Mouse (Mus musculus): ENCODE measurements around the gene Ugt1a5.
A peak's percentile ranks its signal among the peaks of the same experiment; 100 is the strongest.

The Ugt1a5 gene

DNA sequence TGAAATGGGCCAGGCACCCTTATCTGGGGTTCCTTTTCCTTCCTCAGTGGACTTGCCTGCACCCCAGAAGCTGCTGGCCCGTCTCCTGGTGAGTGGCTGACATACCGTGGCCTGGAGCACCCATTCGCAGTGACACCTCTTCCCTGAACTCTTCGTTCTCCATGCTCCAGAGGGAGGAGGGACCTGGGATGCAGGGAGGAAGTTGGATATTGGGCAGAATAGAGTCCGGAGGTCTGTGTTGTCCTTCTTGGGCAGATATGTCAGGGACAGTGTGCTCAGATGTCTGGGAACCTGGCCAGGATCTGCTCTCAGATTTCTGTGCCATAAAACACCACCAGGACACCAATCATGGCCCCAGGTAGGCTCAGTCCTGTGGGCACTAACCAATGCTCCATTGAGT, 74.3 kb downstream of the Ugt1a5 start:
- DNase-seq (ENCODE audit: low spot score) = no peak

DNA sequence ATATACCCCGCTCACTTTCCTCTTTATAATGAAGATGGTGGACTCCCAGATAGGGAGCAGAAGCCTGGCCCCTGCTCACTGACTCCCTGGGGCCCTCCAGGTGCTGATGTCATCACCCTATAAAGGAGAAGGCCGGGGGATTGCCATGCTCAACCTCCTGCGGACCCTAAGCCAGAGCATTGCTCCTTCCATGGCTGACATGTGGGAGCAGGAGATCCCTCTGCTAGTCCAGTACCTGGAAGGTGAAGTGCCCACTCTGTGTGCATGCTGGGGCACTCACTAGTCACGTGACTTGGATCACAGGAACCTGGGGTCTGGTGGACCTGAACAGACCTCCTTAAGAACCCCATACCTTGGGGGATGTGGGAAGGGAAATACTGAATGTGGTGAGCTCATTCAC, 74.8 kb downstream of the Ugt1a5 start:
- no peak for DNase-seq (ENCODE audit: low spot score)

DNA sequence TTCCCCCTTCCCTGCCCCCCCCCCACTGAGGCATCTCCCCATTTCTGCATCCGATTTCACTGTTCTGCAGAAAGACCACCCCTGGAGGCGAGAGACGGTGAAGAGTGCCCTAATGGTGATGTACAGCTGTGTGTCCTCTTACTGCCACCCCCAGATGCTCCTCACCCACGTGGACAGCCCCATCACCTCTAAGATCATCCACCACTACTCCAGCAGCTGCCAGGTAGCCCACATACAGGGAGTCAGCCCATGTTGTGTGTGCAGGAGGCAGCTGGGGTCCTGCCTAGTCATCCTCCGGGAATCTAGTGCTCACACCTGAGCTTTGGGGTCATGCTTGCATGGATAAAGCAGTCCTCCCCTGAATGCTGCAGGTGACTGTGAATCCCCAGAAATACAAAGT, 78.0 kb downstream of the Ugt1a5 start:
- no peak for DNase-seq (ENCODE audit: low spot score)

DNA sequence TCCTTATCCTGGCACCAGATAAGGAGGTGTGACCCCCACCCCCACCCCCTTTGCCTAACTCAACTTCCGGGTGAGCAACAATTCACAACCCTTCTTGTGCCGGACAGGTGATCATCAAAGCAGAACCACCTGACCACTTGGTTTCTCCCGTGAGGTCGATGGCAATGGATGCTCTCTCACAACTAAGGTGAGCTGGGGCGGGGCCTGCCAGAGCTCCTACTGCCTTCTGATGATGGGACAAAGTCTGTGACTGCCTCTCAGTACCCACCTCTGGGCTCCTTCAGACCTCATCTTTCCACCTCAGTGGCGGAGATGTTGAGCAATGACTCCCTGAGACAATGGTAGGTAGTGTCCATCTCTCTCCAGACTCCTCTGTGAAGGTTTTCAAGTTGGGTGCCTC, 80.1 kb downstream of the Ugt1a5 start:
- DNase-seq (ENCODE audit: low spot score) = no peak

DNA sequence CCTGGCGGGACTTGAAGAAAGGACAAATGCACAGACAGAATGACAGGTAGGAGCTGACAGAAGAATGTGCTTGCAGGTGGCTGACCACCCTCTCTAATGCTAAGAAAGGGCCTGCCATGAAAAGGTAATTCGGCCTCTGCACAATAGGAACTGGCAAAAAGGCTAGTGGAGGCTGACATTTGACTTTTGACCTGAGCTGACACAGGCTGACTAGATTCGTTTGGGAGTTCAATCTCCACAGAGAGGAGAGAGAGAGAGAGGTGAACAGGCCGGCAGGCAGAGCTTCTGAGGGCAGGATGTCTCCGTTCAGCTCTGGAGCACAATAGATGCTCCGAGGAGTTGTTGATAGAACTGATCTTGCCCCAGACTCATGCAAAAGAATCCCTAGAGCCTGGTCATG, 80.6 kb downstream of the Ugt1a5 start:
- no peak for DNase-seq (ENCODE audit: low spot score)

DNA sequence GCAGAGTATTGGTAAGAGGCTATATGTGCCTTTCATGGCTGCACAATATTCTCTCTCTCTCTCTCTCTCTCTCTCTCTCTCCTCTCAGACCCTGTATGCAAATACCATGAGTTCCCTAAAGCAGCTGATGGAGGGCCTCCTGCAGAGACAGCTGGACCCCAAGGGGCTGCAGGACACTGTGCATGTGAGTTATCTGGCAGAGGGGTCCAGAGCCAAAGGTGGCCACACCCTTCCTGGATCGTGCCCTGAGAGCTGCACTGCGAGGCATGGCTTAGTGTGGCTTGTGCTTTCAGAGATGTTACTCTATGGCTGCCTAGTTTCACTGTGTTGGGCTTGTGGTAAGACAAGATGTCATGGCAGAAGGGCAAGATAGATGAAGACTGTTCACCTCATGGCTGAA, 81.8 kb downstream of the Ugt1a5 start:
- no peak for DNase-seq (ENCODE audit: low spot score)

DNA sequence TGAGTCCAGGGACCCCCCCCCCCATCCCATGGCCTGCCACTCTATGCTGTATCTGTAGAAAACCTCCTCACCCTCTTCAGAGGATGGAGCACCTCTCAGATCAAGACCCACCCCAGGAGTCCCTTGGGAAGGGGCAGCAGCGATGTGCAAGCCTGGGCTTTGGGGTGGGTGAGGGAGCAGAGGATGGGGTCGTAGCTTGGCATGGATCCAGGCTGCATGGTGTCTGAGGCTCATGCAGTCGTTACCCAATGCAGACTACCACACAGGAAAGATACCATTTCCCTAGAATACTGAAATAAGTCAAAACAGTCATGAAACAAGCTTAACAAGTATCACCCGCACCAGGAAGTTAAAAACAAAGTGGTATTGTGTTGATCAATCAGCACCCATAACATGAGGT, 82.8 kb downstream of the Ugt1a5 start:
- DNase-seq (ENCODE audit: low spot score) = no peak

DNA sequence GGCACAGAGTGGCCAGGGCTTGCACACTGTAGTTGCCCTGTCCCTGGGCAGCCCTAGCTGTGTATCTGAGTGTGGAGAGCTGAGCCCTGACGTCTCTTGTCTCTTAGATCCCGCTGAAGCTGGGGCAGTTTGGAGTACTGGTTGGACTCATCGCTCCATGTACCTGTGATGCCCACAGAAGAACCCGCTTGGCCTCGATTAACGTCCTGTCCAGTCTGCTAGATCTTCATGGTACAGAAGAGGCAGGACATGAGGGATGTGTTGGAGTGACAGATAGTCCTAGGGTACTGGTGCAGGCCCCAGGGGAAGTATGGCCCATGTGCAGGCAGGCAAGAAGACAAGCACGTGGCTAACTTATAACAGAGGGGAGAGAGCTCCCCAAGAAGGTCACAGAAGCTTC, 83.8 kb downstream of the Ugt1a5 start:
- DNase-seq (ENCODE audit: low spot score) = no peak

DNA sequence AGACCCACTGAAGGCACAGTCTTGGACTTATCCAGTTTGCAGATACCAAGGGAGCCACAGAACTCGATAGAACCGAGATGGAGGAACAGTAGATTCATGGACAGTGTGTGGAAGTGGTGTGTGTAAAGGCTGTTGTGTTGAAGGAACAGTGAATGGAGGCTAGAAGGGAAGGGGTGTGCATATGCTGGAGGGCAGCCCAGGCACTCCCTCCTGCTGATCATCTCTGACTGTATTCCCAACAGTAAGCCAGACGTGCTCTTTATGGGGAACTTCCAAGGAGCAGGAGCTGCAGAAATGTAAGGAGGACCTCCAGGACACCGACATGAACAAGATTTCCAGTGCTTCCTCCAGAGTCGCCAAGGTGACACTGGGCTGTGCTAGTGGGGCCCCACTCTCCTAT, 84.2 kb downstream of the Ugt1a5 start:
- DNase-seq (ENCODE audit: low spot score) = no peak

DNA sequence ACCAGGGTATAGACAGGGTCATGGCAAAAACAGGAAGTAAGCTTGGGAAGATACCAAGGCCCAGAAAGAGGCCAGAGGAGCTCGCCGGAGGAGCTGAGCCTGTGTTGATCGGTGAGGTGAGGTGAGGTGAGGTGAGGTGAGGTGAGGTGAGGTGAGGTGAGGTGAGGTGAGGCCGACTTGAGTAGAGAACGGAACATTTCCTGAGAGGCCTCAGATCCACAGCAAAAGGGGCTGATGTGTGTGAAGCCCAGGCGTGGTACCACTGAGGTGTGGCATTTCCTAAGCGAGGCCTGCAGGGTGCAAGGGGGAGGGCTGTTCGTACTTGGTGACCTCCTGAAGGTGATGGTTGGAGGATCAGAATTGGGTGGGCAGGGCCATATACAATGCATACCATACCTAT, 87.3 kb downstream of the Ugt1a5 start:
- no peak for DNase-seq (ENCODE audit: low spot score)

DNA sequence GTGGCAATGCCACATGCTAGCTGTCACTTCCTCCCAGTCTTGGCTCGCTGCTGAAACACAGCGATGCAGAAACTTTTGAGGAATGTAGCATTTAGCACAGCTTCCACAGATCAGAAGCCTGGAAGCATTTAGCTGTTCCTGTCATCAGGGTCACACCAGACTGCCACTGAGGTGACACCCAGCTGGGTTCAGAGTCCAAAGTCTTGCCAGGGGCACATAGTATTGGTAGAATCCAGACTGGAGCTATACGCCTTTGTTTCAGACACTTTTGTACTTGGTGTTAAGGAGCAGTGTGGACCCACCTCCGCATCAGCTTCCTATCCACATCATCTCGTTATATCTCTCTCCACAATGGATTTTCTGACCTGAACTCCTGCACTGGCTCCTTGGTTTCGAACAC, 87.7 kb downstream of the Ugt1a5 start:
- DNase-seq (ENCODE audit: low spot score) = no peak

DNA sequence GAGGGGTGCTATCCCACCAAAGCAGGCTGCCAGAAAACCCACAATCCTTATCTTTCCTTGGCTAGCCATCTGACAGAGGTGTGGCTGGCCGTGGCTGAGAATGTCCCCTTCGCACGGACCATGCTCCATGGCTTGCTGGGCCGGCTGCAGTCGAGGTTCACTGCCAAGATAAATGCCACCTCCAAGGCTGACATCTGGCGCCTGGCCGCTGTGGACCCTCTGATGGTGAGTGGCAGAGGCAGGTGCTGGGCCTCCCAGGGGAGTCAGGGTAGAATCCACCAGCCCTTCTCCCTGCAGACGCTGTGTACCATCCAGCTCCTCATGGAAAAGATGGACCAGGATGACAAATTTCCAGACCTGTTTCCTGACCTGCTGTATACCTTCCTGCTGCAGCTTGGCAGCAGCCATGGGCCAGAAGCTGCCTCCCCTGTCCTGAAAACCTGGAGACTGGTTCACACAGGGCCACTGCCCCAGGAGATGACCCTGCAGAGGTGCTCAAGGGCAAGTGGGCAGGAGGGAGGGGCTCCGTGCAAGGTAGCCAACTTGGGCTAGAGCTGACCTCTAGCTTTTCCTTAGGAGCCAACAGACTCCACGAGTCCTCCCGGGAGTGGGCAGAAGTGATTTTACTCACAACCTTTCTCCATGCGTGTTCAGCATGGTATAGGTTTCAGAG, 89.1 kb downstream of the Ugt1a5 start:
- DNase-seq (ENCODE audit: low spot score) = no peak

DNA sequence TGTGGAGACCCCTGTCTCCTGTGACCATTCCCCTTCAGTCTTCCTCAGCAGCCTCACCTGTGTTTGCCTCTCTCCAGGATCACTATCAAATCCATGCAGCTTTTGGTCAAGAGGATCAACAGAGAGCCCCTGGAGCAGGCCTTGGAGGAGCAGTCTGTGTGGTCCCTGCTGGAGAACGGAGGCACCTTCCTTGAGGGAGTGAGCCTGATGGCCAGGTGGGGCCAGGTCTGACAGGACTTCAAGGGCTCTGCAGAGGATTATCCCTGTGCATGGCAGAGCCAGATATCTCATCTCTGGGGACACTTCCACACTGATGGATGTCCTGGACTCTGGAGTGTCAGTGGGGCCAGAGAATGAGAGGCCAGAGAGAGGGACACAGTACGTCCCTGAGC, 89.7 kb downstream of the Ugt1a5 start:
- no peak for DNase-seq (ENCODE audit: low spot score)

DNA sequence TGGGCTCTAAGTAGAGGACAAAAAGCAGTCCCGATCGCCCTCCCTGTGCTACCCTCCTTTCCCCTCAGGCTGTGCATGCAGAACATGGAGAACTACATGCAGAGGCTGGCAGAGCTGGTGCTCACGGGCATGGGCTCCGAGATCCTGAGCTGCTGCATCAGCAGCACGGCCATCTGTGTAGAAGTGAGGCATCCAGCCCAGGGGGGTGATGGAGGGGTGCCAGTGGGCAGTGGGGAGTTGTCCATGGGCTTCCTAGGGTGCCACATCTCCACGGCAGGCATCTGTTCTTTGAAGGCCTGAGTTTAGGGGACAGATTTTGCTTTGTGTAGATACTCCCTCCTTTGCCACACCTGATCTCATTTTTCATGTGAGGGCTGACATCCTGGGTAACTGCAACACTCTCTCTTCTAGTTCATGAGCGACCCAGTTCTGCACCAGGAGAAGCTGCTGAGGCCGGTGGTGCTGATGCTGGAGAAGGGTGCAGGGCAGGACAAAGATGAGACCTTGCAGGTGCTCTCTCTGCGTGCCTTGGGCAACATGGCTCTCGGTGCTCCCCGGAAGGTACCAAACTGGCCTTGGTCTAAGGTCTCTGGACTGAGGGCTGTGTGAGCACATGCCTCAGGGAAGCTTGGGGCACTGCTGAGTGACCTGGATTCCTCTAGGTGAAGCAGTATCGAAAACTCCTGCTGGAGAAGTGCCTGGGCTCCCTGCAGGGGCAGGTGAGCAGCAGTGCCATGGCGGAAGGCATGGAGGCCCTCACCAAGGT, 90.4 kb downstream of the Ugt1a5 start:
- no peak for DNase-seq (ENCODE audit: low spot score)

DNA sequence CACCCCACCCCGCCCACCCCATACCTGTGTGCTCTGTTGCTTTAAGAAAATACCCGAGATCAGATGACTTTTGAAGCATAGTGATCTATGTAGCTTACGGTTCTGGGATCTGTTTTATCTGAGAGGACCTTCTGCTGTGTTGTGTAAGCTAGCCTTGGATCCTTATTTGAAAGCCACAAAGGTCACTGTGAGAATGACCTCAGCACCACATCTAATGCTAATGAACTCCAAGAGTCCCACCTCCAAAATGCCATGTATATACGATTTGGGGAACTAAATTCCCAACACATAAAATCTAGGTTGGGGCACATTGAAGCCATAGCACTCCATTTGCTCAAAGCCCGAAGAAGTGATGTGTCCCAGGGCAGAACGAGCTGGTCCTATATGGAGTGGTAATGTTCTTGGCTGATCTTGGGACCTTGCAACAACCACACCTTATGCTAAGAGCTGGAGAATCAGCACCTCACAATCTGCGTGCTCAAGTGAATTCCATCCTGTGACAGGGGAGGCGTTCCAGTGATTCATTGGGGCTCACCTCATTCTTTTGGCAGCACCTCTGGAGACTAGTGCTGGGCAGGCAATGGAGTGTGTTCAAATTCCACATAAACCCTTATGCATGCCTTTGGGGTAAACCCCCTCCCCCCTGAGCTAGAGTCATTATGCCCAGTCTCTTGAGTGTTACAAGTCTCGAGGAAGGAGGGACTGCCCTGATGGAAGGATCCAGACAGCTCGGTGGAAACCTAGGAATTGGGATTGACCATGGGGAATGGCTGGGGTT, 91.3 kb downstream of the Ugt1a5 start:
- DNase-seq (ENCODE audit: low spot score) = no peak

DNA sequence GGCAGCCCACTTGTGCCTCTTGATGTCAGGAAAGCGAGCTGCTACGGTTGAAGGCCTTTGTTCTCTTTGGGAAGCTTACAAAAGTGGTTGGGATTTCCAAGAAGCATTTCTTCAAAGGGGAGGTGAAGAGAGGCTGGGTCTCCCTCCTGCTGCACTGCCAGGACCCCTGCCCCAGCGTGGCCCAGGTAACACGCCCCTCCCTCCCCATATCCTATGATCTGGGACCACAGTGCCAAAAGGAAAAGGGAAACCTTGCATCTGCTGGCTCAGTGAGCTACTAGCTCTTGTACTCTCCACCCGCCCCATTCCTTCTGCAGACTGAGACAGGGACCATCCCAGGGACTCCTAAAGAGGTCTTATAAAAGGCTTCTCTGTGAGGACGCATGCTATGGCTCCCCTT, 91.9 kb downstream of the Ugt1a5 start:
- DNase-seq (ENCODE audit: low spot score) = no peak

DNA sequence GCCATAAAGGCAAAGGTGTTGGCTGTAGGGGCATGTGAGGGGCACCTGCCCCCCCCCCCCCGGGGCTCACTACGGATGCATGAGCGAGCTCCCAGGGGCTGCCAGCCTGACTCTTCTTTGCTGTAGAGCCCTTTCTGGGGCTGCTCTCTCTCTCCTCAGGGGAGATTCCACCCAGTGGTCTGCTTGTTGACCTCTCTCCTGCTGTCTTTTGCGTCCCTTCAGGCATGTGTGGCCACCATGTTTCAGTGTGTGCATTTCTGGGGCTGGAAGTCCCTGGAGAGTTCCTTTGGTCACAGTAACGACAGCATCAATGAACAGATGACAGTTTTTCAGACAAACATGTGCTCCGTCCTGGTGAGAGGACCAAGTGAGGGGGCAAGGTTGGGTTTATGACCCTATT, 92.5 kb downstream of the Ugt1a5 start:
- peak; percentile 30 for DNase-seq (ENCODE audit: low spot score)

DNA sequence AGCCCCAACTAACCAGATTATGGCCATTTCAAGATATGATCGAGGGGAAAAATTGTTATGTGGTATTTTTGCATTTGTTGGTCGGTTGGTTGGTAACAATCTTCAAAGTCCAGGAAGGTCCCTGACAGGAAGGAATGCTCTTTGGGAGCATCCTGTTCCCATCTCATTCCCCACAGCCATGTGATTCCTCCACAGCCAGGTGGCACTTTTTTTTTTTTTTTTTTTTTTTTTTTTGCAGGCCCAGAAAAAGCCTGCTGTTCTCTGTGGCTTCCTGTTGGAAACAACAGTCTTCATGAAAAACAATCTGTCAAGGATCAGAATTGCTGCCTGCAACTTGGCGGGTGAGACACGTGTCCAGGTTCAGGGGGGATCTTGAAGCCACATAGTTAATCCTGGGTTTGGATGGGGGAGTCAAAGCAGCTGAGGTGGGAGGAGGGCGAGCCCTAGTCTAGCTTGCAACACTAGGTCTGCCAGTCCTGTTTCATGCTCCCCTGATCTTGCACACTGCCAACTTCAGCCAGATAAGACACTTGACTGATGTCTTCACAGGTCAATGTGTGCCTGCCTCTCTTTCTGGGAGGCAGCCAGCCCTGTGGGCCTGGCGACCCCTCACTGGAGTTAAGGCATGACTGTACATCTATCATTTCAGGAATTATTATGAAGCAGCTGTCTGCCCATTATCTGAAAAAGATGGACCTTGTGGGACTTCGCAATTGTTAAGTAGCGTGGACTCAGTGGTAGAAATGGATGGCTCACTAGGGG, 93.2 kb downstream of the Ugt1a5 start:
- DNase-seq (ENCODE audit: low spot score) = no peak

DNA sequence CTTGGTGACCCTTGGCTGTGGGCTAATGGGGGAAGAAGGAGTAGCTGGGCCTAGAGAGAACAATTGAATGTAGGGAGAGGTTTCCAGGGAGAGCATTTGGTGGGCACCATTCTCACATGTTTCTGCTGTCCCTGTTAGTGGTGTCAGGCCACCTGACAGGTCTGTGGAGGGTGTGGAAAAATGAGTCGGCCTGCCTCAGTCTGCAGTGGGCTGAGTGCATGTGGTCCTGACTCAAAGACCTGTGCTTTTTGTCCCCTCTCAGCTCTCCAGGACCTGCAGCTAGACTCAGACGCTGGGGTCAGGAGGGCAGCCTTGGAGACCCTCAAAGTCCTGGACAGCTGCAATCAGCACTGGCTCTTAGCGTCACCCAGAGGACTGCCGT, 93.8 kb downstream of the Ugt1a5 start:
- DNase-seq (ENCODE audit: low spot score) = no peak

DNA sequence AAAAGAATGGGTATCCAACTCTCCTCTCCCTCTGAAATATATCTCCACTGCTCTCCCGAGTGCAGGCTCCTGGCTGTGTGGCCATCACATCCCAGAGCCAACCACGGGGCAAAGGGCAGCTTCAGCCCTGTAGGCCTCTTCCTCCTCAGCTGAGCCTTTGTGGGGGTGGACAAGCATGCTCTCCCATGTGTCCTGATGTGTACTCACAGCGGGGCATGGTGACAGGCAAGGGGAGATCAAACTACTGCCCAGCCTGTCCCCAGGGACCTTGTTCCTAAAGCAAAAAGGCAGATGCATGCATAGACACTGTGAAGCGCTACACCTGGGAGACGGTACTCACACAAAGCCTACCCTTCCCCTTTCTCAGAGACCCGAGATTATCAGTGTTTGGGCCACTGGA, 94.3 kb downstream of the Ugt1a5 start:
- DNase-seq (ENCODE audit: low spot score) = peak; percentile 31

DNA sequence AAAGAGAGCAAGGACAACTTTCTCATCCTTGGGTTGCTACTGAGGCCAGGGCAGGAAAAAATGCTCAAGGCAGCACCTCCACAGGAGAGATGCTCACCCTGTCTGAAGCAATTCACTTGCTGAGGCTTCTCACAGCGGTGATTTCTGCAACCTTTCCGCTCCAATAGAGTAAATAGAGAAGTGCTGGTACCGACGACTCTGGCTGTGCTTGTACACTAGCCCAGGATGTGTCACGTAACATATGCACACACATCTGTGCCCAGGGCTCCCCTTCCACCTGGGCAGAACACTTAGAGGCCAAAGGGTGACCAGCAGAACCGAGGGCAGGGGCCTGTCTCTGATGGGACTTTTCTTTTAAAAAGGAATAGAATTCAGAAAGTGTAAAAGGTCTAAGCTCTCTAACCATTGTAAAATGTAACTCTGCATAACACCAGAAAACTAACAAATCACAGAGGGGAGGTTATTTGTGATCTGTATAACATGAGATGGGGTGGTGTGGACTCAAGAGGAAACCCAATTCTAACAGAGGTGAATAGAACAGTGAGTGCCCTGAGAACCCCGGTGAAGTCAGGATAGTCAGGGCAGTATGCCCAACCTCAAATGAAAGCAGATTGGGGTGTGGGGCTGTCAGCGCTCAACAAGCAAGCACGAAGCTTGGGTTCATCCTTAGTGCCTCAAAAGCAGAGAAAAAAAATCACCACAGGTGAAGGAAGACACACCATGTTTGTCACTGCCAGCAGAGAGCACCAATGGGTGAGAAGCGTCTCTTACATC, 95.0 kb downstream of the Ugt1a5 start:
- DNase-seq (ENCODE audit: low spot score) = no peak

DNA sequence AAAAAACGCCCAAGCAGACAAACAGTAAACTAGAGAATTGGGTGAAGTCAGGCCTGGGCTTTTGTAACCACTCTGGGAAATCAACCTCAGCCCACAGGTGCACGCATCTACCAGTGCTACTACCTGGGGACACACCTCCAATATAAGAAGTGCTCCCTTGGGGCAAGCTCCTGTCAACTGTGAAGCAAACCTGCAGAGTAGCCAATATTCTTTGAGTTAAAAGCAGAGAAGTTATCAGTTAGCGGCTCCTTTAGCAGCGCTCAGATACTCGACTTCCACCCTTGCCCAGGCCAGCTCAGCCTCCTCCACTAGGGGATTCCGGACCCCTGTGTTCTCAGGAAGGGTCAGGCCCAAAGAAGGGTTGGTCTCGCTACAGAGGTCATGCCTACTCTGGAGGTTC, 95.9 kb downstream of the Ugt1a5 start:
- no peak for DNase-seq (ENCODE audit: low spot score)
